Mouse (Mus musculus): ENCODE results near the gene Rngtt. TPM values are rescaled to one million over a fixed set of nuclear protein-coding genes. Genes with fewer than 3 reads are reported as not detected.

Rngtt gene
- polyA plus RNA-seq, 1 experiment from 2014 or later: 39.3 TPM

DNA sequence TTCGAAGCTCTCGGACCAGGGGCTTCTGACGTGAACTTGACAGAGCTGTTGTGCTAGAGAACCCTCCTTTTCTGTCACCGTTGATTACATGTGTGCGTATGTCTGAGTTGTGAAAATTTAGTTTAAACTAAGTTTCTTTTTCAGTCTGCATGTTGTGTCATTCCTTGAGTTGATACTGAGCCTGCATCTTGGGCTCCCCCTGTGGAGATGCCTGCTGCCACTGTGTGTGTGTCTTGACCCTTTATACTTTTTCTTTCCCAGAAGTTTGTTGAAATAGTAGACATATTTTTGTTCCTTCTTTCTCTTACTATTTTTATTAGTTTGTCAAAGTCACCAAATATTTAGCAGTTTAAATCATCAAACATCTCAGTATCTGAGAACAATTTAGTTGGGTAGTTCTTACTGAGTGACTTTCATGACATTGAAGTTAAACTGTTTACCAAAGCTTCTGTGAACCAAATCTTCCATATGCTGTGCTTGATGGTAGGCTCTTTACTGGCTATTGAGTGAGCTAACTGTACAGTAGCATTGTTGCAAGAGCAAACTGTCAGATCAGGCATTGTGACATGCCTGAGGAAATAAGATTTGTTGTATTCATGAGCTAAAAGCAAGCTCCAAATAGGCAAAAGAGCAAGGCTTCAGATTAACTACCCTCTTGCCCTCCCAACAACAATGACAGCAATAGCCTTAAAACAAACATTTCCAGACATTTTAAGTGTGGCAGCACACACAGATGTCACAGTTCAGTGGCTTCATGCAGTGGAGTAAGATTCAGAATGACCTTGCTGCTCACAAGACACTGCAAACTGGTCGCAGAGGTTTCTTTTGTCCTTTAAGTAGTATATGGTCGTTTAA lies 33.0 kb downstream of the Rngtt start:
- WGBS: 91% methylated on average over 7 of the region's 7 CpGs
- no peaks in the 10 kb centered on the region for H3K9me3 ChIP-seq (ENCODE audit: control insufficient read depth, low read length)
- no peak overlapping the region for H3K27ac ChIP-seq (ENCODE audit: low read depth, low read length)
- H3K4me2 ChIP-seq (replicated peaks; ENCODE audit: low read depth, low read length): no peak overlapping the region
- DNase-seq (ENCODE audit: low spot score) (no peak), ATAC-seq (ENCODE audit: low FRiP score) (no peak)
- H3K9ac ChIP-seq (ENCODE audit: low read depth, low read length): no peak overlapping the region
- H3K4me3 ChIP-seq (ENCODE audit: low read depth, low read length): no peak overlapping the region
- H3K36me3 ChIP-seq (ENCODE audit: control insufficient read depth, insufficient read depth, low read length): no peaks in the 10 kb centered on the region; the same call in 1 of the 2 replicates
- H3K4me1 ChIP-seq (replicated peaks; ENCODE audit: control insufficient read depth, insufficient read depth, low read length): no peaks in the 10 kb centered on the region
- no peaks in the 10 kb centered on the region for H3K27me3 ChIP-seq (ENCODE audit: control insufficient read depth, insufficient read depth, low read length)

DNA sequence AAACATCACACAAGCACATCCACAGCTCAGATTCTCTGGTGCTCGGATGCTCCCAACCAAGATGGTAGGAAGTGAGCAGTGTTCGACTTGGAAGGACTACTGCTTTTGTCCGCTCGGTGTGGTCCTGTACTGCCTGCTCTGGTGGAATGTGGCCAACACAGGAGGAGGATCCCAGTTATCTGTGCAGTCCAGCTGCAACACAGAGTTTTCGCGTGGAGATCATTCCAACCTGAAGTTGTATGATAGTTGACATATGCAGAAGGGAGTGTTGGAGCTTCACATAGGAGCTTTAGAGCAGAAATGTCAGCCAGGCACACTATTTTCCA lies 33.6 kb downstream of the Rngtt start:
- no peak overlapping the region for H3K4me2 ChIP-seq (replicated peaks; ENCODE audit: low read depth, low read length)
- no peak overlapping the region for H3K9ac ChIP-seq (ENCODE audit: low read depth, low read length)
- no peaks in the 10 kb centered on the region for H3K4me1 ChIP-seq (replicated peaks; ENCODE audit: control insufficient read depth, insufficient read depth, low read length)
- H3K36me3 ChIP-seq (ENCODE audit: control insufficient read depth, insufficient read depth, low read length): no peaks in the 10 kb centered on the region; the same call in 1 of the 2 replicates
- H3K9me3 ChIP-seq (ENCODE audit: control insufficient read depth, low read length): no peaks in the 10 kb centered on the region
- H3K27ac ChIP-seq (ENCODE audit: low read depth, low read length): no peak overlapping the region
- H3K4me3 ChIP-seq (ENCODE audit: low read depth, low read length): no peak overlapping the region
- 91% methylated on average over 6 of the region's 6 CpGs for WGBS
- no peaks in the 10 kb centered on the region for H3K27me3 ChIP-seq (ENCODE audit: control insufficient read depth, insufficient read depth, low read length)
- ATAC-seq (ENCODE audit: low FRiP score): no peak
- DNase-seq (ENCODE audit: low spot score): no peak

DNA sequence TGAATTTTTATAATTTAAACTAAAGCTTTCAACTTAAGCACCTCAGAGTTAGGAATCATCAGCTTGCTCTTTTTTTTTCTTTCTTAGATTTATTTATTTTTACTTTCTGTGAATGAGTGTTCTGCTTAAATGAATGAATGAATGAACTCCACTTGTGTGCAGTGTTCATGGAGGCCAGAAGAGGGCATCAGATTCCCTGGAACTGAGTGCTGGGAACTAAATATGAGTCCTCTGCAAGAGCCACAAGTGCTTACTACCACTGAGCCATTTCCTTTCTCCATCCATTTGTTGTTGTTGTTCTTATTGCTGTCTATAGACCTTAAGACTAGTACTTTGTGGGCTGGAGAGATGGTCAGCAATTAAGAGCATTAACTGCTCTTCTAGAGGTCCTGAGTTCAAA lies 53.3 kb downstream of the Rngtt start:
- Histone ChIP-seq H3K27me3 (ENCODE audit: control insufficient read depth, insufficient read depth, low read length) (no peaks in the 10 kb centered on the region), H3K36me3 (ENCODE audit: control insufficient read depth, insufficient read depth, low read length) (no peaks in the 10 kb centered on the region)
- ATAC-seq (ENCODE audit: low FRiP score): no peak

GRCm38 (mm10) chr4:33374916-33375315 lies 64.8 kb downstream of the Rngtt start:
- Histone ChIP-seq H3K27ac (ENCODE audit: low read depth, low read length) (no peak overlapping the region), H3K9ac (ENCODE audit: low read depth, low read length) (no peak overlapping the region), H3K36me3 (ENCODE audit: control insufficient read depth, insufficient read depth, low read length) (no peaks in the 10 kb centered on the region), H3K9me3 (ENCODE audit: control insufficient read depth, low read length) (no peaks in the 10 kb centered on the region), H3K4me2 (replicated peaks; ENCODE audit: low read depth, low read length) (no peak overlapping the region), H3K4me3 (ENCODE audit: low read depth, low read length) (no peak overlapping the region), H3K4me1 (replicated peaks; ENCODE audit: control insufficient read depth, insufficient read depth, low read length) (no peaks in the 10 kb centered on the region), H3K27me3 (ENCODE audit: control insufficient read depth, insufficient read depth, low read length) (no peaks in the 10 kb centered on the region)
- 71% methylated on average over 6 of the region's 6 CpGs for WGBS
- no peak for ATAC-seq (ENCODE audit: low FRiP score)
- no peak for DNase-seq (ENCODE audit: low spot score)

More for the DNA sequence above, 53.3 kb downstream of the Rngtt start:
- H3K4me2 ChIP-seq (replicated peaks; ENCODE audit: low read depth, low read length): no peak overlapping the region
- no peaks in the 10 kb centered on the region for H3K4me1 ChIP-seq (replicated peaks; ENCODE audit: control insufficient read depth, insufficient read depth, low read length)
- no peak overlapping the region for H3K9ac ChIP-seq (ENCODE audit: low read depth, low read length)
- DNase-seq (ENCODE audit: low spot score): no peak
- no peaks in the 10 kb centered on the region for H3K9me3 ChIP-seq (ENCODE audit: control insufficient read depth, low read length)
- no peak overlapping the region for H3K27ac ChIP-seq (ENCODE audit: low read depth, low read length)
- no peak overlapping the region for H3K4me3 ChIP-seq (ENCODE audit: low read depth, low read length)

DNA sequence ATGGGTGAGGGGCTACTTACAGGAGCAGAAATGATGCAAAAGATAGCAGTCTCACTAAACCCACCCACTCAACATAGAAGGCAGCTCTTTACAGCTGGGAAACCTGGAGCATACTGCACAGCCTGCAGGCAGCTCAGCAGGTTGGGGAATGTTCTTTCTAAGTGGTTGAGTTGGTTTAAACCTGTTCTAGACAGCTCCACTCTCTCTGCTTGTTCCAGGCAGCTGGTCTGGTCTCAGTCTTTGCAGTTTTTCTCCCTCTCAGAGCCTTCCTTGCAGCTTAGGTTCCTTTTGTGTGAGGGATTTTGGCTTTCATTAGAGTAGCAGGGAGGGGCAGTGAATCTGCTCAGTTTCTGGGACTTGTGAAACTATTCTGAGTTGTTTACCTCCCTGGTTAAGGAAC lies 67.5 kb downstream of the Rngtt start:
- no peaks in the 10 kb centered on the region for H3K9me3 ChIP-seq (ENCODE audit: control insufficient read depth, low read length)
- DNase-seq (ENCODE audit: low spot score) (no peak), ATAC-seq (ENCODE audit: low FRiP score) (no peak)
- H3K27ac ChIP-seq (ENCODE audit: low read depth, low read length): no peak overlapping the region
- no peak overlapping the region for H3K4me2 ChIP-seq (replicated peaks; ENCODE audit: low read depth, low read length)
- H3K4me1 ChIP-seq (replicated peaks; ENCODE audit: control insufficient read depth, insufficient read depth, low read length): no peaks in the 10 kb centered on the region
- H3K36me3 ChIP-seq (ENCODE audit: control insufficient read depth, insufficient read depth, low read length): peaks cover 4% of the 10 kb centered on the region; the same call in 1 of the 2 replicates
- no peak overlapping the region for H3K9ac ChIP-seq (ENCODE audit: low read depth, low read length)
- H3K4me3 ChIP-seq (ENCODE audit: low read depth, low read length): no peak overlapping the region
- no peaks in the 10 kb centered on the region for H3K27me3 ChIP-seq (ENCODE audit: control insufficient read depth, insufficient read depth, low read length)

- DNase-seq (ENCODE audit: low spot score) (no peak), ATAC-seq (ENCODE audit: low FRiP score) (no peak)
- no peak overlapping the region for H3K27ac ChIP-seq (ENCODE audit: low read depth, low read length)
- no peaks in the 10 kb centered on the region for H3K4me1 ChIP-seq (replicated peaks; ENCODE audit: control insufficient read depth, insufficient read depth, low read length)
- H3K9ac ChIP-seq (ENCODE audit: low read depth, low read length): no peak overlapping the region
- H3K4me2 ChIP-seq (replicated peaks; ENCODE audit: low read depth, low read length): no peak overlapping the region
- 92% methylated on average over 6 of the region's 6 CpGs for WGBS
- H3K36me3 ChIP-seq (ENCODE audit: control insufficient read depth, insufficient read depth, low read length): peaks cover 4% of the 10 kb centered on the region; the same call in 1 of the 2 replicates
- no peaks in the 10 kb centered on the region for H3K9me3 ChIP-seq (ENCODE audit: control insufficient read depth, low read length)
- H3K4me3 ChIP-seq (ENCODE audit: low read depth, low read length): no peak overlapping the region
- H3K27me3 ChIP-seq (ENCODE audit: control insufficient read depth, insufficient read depth, low read length): no peaks in the 10 kb centered on the region
These were observed 68.8 kb downstream of the Rngtt start for GRCm38 (mm10) chr4:33378894-33379293.

DNA sequence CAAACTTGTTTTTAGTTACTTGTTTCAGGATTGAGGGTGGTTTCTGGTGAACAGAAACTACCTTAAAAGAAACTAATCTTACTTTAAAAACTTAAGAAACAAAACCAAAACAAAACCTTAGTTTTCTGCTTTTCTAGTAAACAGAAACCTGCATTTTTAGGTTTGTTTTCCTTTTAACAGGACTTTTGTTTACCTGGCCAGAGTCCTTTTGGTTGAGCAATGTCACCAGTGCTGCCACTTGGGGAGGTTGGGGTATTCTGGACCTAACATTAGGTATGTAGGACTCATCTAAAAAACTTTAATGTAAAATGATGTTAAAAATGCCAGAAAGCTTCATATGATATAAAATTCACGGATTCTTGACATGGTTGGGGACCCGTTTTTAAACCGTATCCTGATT lies 78.8 kb downstream of the Rngtt start:
- ATAC-seq (ENCODE audit: low FRiP score) (no peak), DNase-seq (ENCODE audit: low spot score) (no peak)
- Histone ChIP-seq H3K27me3 (ENCODE audit: control insufficient read depth, insufficient read depth, low read length) (no peaks in the 10 kb centered on the region), H3K4me2 (replicated peaks; ENCODE audit: low read depth, low read length) (no peak overlapping the region), H3K9me3 (ENCODE audit: control insufficient read depth, low read length) (no peaks in the 10 kb centered on the region), H3K4me1 (replicated peaks; ENCODE audit: control insufficient read depth, insufficient read depth, low read length) (no peaks in the 10 kb centered on the region), H3K4me3 (ENCODE audit: low read depth, low read length) (no peak overlapping the region), H3K9ac (ENCODE audit: low read depth, low read length) (no peak overlapping the region), H3K27ac (ENCODE audit: low read depth, low read length) (no peak overlapping the region), H3K36me3 (ENCODE audit: control insufficient read depth, insufficient read depth, low read length) (no peaks in the 10 kb centered on the region)
- 92% methylated on average over 3 of the region's 3 CpGs for WGBS

GRCm38 (mm10) chr4:33390660-33391059 lies 80.5 kb downstream of the Rngtt start:
- no peak overlapping the region for H3K4me2 ChIP-seq (replicated peaks; ENCODE audit: low read depth, low read length)
- ATAC-seq (ENCODE audit: low FRiP score) (no peak), DNase-seq (ENCODE audit: low spot score) (peak; percentile 46)
- no peak overlapping the region for H3K9ac ChIP-seq (ENCODE audit: low read depth, low read length)
- no peaks in the 10 kb centered on the region for H3K4me1 ChIP-seq (replicated peaks; ENCODE audit: control insufficient read depth, insufficient read depth, low read length)
- H3K27me3 ChIP-seq (ENCODE audit: control insufficient read depth, insufficient read depth, low read length): no peaks in the 10 kb centered on the region
- H3K36me3 ChIP-seq (ENCODE audit: control insufficient read depth, insufficient read depth, low read length): no peaks in the 10 kb centered on the region
- H3K27ac ChIP-seq (ENCODE audit: low read depth, low read length): no peak overlapping the region
- no peak overlapping the region for H3K4me3 ChIP-seq (ENCODE audit: low read depth, low read length)
- H3K9me3 ChIP-seq (ENCODE audit: control insufficient read depth, low read length): no peaks in the 10 kb centered on the region

GRCm38 (mm10) chr4:33393437-33393836 lies 83.3 kb downstream of the Rngtt start:
- Histone ChIP-seq H3K9ac (ENCODE audit: low read depth, low read length) (no peak overlapping the region), H3K36me3 (ENCODE audit: control insufficient read depth, insufficient read depth, low read length) (no peaks in the 10 kb centered on the region), H3K27me3 (ENCODE audit: control insufficient read depth, insufficient read depth, low read length) (no peaks in the 10 kb centered on the region), H3K4me3 (ENCODE audit: low read depth, low read length) (no peak overlapping the region), H3K27ac (ENCODE audit: low read depth, low read length) (no peak overlapping the region), H3K9me3 (ENCODE audit: control insufficient read depth, low read length) (no peaks in the 10 kb centered on the region), H3K4me1 (replicated peaks; ENCODE audit: control insufficient read depth, insufficient read depth, low read length) (no peaks in the 10 kb centered on the region), H3K4me2 (replicated peaks; ENCODE audit: low read depth, low read length) (no peak overlapping the region)
- 93% methylated on average over 2 of the region's 2 CpGs for WGBS
- ATAC-seq (ENCODE audit: low FRiP score): no peak
- DNase-seq (ENCODE audit: low spot score): no peak

Measured in hindbrain, embryonic 11.5 days (tissue).